Mouse (Mus musculus): Measurements from ENCODE around the gene Siah3. TPM values are rescaled to one million over a fixed set of nuclear protein-coding genes. Genes with fewer than 3 reads are reported as not detected.
A peak's percentile ranks its signal among the peaks of the same experiment; 100 is the strongest.

Gene Siah3
- polyA plus RNA-seq, 1 experiment from 2014 or later = 0.10 TPM

DNA sequence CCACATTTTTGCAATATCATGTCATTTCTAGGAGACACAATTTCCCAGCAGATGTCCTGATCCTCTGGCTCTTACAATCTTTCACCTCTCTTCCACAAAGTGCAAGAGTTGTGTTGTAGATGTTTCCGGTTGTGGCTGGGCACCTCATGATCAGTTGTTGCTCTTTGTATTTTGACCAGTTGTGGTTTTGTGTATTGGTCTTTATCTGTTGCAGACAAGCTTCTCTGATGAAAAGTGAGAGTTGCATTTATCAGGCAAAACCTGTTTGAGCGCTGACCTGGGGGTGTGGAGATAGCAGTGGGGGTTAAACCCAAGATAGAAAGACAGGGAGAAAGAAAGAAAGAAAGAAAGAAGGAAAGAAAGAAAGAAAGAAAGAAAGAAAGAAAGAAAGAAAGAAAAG is 68.9 kb downstream of the Siah3 start:
- 88% methylated on average over 2 of the region's 2 CpGs for WGBS
- no peak overlapping the region for H3K4me3 ChIP-seq (replicated peaks; ENCODE audit: low read length)
- ATAC-seq (ENCODE audit: insufficient read depth, low FRiP score) = no peak
- no peaks in the 10 kb centered on the region for H3K36me3 ChIP-seq (ENCODE audit: control insufficient read depth, insufficient read depth, low read length)
- H3K27ac ChIP-seq (ENCODE audit: low read length) = no peak overlapping the region
- no peak overlapping the region for H3K4me2 ChIP-seq (ENCODE audit: low read depth, low read length)
- no peaks in the 10 kb centered on the region for H3K27me3 ChIP-seq (ENCODE audit: control insufficient read depth, insufficient read depth, low read length)
- H3K9ac ChIP-seq (ENCODE audit: low read length) = no peak overlapping the region
- H3K4me1 ChIP-seq (ENCODE audit: control insufficient read depth, insufficient read depth, low read length) = peaks cover 11% of the 10 kb centered on the region
- H3K9me3 ChIP-seq (replicated peaks; ENCODE audit: control insufficient read depth, low read length) = no peaks in the 10 kb centered on the region

DNA sequence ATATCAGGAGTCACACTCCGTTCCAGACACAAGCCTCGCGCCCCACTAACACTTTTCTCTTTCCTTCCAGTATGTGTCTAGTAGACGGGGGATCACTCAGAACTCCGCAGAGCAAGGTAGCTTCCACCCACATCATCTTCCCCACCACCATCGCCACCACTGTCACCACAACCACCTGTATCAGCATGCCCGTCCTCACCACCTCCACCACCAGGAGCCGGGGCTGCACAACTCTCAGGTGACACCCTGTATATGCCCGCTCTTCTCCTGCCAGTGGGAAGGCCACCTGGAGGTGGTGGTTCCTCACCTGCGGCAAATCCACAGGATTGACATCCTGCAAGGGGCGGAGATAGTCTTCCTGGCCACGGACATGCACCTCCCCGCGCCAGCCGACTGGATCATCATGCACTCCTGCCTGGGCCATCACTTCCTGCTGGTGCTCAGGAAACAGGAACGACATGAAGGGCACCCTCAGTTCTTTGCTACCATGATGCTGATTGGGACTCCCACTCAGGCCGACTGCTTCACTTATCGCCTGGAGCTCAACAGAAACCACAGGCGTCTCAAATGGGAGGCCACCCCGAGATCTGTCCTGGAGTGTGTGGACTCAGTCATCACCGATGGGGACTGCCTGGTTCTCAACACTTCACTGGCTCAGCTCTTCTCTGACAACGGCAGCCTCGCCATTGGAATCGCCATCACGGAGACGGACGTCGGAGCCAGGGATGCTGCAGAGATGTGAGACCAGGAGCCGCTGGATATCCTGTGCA is 69.8 kb downstream of the Siah3 start:
- no peak overlapping the region for H3K4me2 ChIP-seq (ENCODE audit: low read depth, low read length)
- no peak overlapping the region for H3K27ac ChIP-seq (ENCODE audit: low read length)
- no peaks in the 10 kb centered on the region for H3K36me3 ChIP-seq (ENCODE audit: control insufficient read depth, insufficient read depth, low read length)
- no peaks in the 10 kb centered on the region for H3K27me3 ChIP-seq (ENCODE audit: control insufficient read depth, insufficient read depth, low read length)
- WGBS = 89% methylated on average over 29 of the region's 29 CpGs
- no peaks in the 10 kb centered on the region for H3K9me3 ChIP-seq (replicated peaks; ENCODE audit: control insufficient read depth, low read length)
- ATAC-seq (ENCODE audit: insufficient read depth, low FRiP score) = no peak
- H3K9ac ChIP-seq (ENCODE audit: low read length) = no peak overlapping the region
- no peak overlapping the region for H3K4me3 ChIP-seq (replicated peaks; ENCODE audit: low read length)
- H3K4me1 ChIP-seq (ENCODE audit: control insufficient read depth, insufficient read depth, low read length) = peaks cover 11% of the 10 kb centered on the region

DNA sequence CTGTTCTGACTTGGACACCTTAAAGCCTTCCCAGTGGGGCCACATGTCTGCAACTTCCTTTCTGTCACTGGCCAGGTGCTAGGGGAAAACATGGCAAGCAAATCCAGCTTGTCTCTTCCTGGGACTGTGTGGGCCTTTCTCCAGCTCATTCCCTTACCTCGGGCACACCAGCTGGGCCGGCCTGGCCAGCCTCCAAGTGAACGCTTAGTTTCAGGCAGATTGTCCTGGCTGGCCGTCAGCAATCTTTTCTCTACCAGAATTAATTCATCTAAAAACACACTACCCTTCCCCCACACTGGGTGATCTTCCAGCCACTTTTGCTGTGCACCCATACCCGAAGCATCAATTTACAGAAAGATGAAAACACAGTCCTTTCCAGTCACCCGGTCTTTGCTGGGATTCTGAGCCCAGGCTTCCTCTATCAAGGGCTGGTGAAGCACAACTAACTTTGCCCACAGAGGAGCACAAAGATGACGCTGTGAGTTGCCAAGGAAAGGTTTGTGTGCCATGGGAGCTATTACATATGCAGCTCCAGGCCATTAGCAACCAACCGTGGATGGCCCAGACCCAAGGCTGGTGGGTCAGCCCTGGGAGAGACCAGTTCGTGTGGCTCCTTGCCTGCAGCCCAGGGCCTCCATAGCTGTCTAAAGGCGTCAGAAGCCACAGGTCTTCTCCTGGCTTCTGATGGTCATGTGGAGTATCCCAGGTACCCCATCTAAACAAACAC is 71.8 kb downstream of the Siah3 start:
- H3K4me2 ChIP-seq (ENCODE audit: low read depth, low read length) = no peak overlapping the region
- 52% methylated on average over 10 of the region's 10 CpGs for WGBS
- no peaks in the 10 kb centered on the region for H3K27me3 ChIP-seq (ENCODE audit: control insufficient read depth, insufficient read depth, low read length)
- H3K9ac ChIP-seq (ENCODE audit: low read length) = no peak overlapping the region
- no peaks in the 10 kb centered on the region for H3K36me3 ChIP-seq (ENCODE audit: control insufficient read depth, insufficient read depth, low read length)
- H3K9me3 ChIP-seq (replicated peaks; ENCODE audit: control insufficient read depth, low read length) = no peaks in the 10 kb centered on the region
- ATAC-seq (ENCODE audit: insufficient read depth, low FRiP score) = peak; percentile 66; the same call in 1 of the 2 replicates
- H3K4me3 ChIP-seq (replicated peaks; ENCODE audit: low read length) = no peak overlapping the region
- H3K27ac ChIP-seq (ENCODE audit: low read length) = no peak overlapping the region
- peaks cover 11% of the 10 kb centered on the region for H3K4me1 ChIP-seq (ENCODE audit: control insufficient read depth, insufficient read depth, low read length)

DNA sequence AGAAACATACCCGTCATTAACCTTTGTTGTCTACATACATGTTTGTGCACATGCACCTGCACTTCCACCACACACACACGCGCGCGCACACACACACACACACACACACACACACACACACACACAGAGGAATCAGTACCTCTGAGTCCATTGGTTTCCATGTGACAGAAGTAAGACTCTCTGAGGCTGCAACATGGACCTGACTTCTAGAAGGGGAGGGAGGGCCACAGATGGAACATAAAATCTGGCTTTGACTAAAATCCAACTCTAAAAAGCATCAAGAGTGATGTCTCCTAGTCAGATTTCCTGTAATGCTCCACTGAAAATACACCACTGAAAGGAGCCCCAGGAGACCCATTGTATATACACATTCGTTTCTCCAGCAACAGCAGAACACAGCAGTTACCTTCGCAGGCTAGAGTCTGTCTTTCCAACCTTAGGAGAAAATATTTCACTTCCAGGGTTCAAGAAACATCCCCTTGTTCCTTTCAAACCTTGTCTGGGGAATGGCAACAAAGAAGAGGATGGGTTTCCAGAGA is 75.1 kb downstream of the Siah3 start:
- H3K27me3 ChIP-seq (ENCODE audit: control insufficient read depth, insufficient read depth, low read length) = no peaks in the 10 kb centered on the region
- no peak overlapping the region for H3K4me3 ChIP-seq (replicated peaks; ENCODE audit: low read length)
- no peaks in the 10 kb centered on the region for H3K9me3 ChIP-seq (replicated peaks; ENCODE audit: control insufficient read depth, low read length)
- no peak overlapping the region for H3K4me2 ChIP-seq (ENCODE audit: low read depth, low read length)
- 76% methylated on average over 7 of the region's 7 CpGs for WGBS
- H3K4me1 ChIP-seq (ENCODE audit: control insufficient read depth, insufficient read depth, low read length) = peaks cover 11% of the 10 kb centered on the region
- no peak for ATAC-seq (ENCODE audit: insufficient read depth, low FRiP score)
- H3K27ac ChIP-seq (ENCODE audit: low read length) = no peak overlapping the region
- H3K36me3 ChIP-seq (ENCODE audit: control insufficient read depth, insufficient read depth, low read length) = no peaks in the 10 kb centered on the region
- H3K9ac ChIP-seq (ENCODE audit: low read length) = no peak overlapping the region

DNA sequence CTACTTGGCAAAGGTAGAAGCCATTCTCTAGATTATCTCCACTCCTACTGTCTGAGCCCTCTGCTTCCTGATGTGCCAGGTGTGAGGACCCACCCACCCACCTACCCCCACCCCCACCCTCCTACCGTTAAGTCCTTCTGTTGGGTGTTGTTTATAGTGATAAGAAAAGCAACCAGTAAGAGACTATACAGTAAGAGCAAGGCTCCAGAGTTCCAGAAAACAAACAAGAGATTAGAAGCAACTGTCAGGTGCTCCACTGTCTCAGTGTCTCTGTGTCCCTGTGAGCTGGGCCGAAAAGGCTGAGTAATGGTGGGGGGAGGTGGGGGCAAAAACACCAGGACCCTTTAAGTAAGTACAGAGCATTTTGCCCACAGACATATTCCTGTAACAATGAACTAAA is 83.4 kb downstream of the Siah3 start:
- 31% methylated on average over 2 of the region's 2 CpGs for WGBS
- Histone ChIP-seq H3K4me2 (ENCODE audit: low read depth, low read length) (no peak overlapping the region), H3K9me3 (replicated peaks; ENCODE audit: control insufficient read depth, low read length) (no peaks in the 10 kb centered on the region), H3K4me3 (replicated peaks; ENCODE audit: low read length) (no peak overlapping the region), H3K27ac (ENCODE audit: low read length) (no peak overlapping the region), H3K27me3 (ENCODE audit: control insufficient read depth, insufficient read depth, low read length) (no peaks in the 10 kb centered on the region), H3K9ac (ENCODE audit: low read length) (no peak overlapping the region), H3K4me1 (ENCODE audit: control insufficient read depth, insufficient read depth, low read length) (no peaks in the 10 kb centered on the region), H3K36me3 (ENCODE audit: control insufficient read depth, insufficient read depth, low read length) (no peaks in the 10 kb centered on the region)
- ATAC-seq (ENCODE audit: insufficient read depth, low FRiP score) = no peak; the same call in 1 of the 2 replicates

DNA sequence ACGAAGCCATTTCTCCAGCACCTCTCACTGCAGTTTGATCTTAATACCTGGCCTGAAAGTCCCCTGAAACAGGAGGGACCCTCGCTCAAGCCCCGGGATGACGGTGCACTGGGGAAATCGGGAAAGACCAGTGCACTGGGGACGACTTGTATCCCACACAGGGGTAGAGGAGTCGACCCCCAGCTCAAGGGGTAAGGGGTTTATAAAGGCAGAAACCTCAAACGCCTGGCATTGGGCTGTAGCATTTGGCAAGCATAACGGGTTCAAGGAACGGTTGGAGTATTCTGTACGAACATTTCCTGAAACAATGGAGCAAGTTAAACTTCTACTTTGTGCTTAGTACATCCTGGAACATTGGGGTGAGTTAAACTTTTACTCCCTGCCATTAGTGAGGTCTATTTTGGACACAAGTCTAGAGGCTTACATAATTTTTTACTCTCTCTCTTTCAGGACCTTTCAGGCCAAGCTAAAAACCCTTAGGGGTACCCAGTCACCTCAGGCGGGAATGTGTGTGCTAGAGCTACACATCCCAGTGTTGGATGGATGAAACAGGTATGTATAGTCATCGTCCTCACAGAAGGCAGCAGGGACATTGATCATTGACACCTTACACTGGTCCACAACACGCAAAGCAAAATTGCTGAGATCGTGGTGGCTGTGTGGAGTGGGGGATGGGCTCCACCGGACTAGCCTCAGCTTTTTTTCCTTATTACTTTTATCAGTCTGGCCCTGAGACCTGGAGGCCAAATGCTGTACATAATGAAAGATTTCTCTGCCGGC is 84.6 kb downstream of the Siah3 start:
- Histone ChIP-seq H3K4me3 (replicated peaks; ENCODE audit: low read length) (no peak overlapping the region), H3K27ac (ENCODE audit: low read length) (no peak overlapping the region), H3K4me1 (ENCODE audit: control insufficient read depth, insufficient read depth, low read length) (no peaks in the 10 kb centered on the region), H3K4me2 (ENCODE audit: low read depth, low read length) (no peak overlapping the region), H3K9ac (ENCODE audit: low read length) (no peak overlapping the region), H3K9me3 (replicated peaks; ENCODE audit: control insufficient read depth, low read length) (no peaks in the 10 kb centered on the region), H3K27me3 (ENCODE audit: control insufficient read depth, insufficient read depth, low read length) (no peaks in the 10 kb centered on the region), H3K36me3 (ENCODE audit: control insufficient read depth, insufficient read depth, low read length) (no peaks in the 10 kb centered on the region)
- 64% methylated on average over 17 of the region's 17 CpGs for WGBS
- no peak for ATAC-seq (ENCODE audit: insufficient read depth, low FRiP score)

DNA sequence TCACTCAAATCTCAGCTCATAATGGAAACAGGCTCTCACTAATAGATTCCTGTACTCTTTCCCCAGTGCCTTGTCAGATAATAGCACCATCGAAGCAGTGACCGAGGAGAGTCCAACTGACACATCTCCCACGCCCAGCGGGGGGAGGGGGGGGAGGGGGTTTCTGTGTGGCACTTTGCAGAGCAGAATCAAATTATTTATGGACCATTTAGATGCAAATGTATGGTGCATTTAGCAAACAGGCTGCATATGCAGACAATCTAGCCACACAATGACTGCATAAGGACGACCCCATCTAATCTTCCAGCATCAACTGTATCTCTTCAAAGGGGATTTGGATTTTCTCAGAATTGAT is 85.2 kb downstream of the Siah3 start:
- H3K4me1 ChIP-seq (ENCODE audit: control insufficient read depth, insufficient read depth, low read length) = no peaks in the 10 kb centered on the region
- no peaks in the 10 kb centered on the region for H3K9me3 ChIP-seq (replicated peaks; ENCODE audit: control insufficient read depth, low read length)
- 33% methylated on average over 5 of the region's 5 CpGs for WGBS
- no peak overlapping the region for H3K4me3 ChIP-seq (replicated peaks; ENCODE audit: low read length)
- H3K9ac ChIP-seq (ENCODE audit: low read length) = no peak overlapping the region
- ATAC-seq (ENCODE audit: insufficient read depth, low FRiP score) = no peak
- no peak overlapping the region for H3K4me2 ChIP-seq (ENCODE audit: low read depth, low read length)
- no peaks in the 10 kb centered on the region for H3K27me3 ChIP-seq (ENCODE audit: control insufficient read depth, insufficient read depth, low read length)
- H3K36me3 ChIP-seq (ENCODE audit: control insufficient read depth, insufficient read depth, low read length) = no peaks in the 10 kb centered on the region
- H3K27ac ChIP-seq (ENCODE audit: low read length) = no peak overlapping the region

DNA sequence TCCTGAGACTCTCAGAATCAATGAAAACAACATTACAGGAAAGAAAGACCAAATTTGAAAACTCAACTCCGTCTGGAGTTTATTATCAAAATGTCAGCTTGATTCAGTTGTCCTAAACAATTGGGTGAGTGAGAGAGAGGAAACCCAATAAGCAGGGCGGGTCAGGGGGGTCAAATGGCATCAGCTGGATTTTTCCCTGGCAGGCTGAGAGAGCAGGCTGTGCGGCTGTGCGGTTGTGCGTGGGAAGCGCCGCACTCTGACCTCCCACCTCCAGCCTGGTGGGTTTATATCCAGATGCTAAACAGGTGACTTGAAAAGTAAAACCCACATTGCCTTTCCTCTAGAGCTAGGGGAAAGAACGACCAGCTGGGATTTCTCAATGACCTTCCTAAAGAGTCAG is 85.9 kb downstream of the Siah3 start:
- H3K4me3 ChIP-seq (replicated peaks; ENCODE audit: low read length) = no peak overlapping the region
- no peak overlapping the region for H3K4me2 ChIP-seq (ENCODE audit: low read depth, low read length)
- no peak overlapping the region for H3K9ac ChIP-seq (ENCODE audit: low read length)
- no peak for ATAC-seq (ENCODE audit: insufficient read depth, low FRiP score)
- no peaks in the 10 kb centered on the region for H3K4me1 ChIP-seq (ENCODE audit: control insufficient read depth, insufficient read depth, low read length)
- no peaks in the 10 kb centered on the region for H3K27me3 ChIP-seq (ENCODE audit: control insufficient read depth, insufficient read depth, low read length)
- H3K27ac ChIP-seq (ENCODE audit: low read length) = no peak overlapping the region
- 30% methylated on average over 8 of the region's 8 CpGs for WGBS
- no peaks in the 10 kb centered on the region for H3K9me3 ChIP-seq (replicated peaks; ENCODE audit: control insufficient read depth, low read length)
- no peaks in the 10 kb centered on the region for H3K36me3 ChIP-seq (ENCODE audit: control insufficient read depth, insufficient read depth, low read length)
